Mouse (Mus musculus): ENCODE data around the gene Ppp1r1c. TPM values are rescaled to one million over a fixed set of nuclear protein-coding genes. Genes with fewer than 3 reads are reported as not detected.
A peak's percentile ranks its signal among the peaks of the same experiment; 100 is the strongest.

The Ppp1r1c gene
- total RNA-seq, 2 experiments from 2014 or later: 0.42 TPM; not detected in 1

DNA sequence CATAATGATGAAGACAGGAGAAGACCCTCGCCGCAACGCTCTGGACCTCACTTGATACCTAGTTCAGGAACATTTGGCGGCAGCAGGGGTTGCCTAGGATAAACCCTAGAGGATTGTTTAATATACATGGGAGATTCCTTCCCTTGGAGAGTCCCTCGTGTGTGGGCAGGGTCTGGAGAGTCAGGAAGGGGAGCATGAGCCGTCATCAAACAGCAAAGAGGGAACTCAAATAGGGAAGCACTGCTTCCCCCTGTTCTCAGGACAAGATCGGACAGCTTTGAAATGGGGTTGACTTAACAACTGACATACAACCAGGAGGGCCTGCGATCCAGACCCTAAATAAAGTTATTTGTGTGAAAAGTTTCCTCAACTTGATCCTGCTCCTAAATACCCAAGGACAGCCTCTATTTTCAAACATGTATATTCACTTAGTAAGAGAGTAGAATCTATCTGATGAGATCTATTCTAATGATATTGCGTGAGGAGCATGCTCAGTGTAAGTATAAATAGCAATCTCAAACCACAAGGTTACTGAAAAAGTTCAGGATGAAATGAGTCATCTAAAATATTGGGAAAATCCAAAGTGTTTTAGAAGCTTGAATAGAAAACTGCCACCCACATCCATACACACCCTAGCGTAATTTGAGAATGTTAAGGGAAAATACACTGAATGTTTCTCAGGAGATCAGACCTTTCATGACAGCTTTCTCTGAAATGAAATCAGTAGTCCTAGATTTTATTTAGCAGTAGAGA is 10.9 kb upstream of the Ppp1r1c start:
- Histone ChIP-seq H3K27ac (no peak overlapping the region), H3K4me3 (no peak overlapping the region)
- TF ChIP-seq CTCF (IDR thresholded peaks at IDR 0.05): no peak
- intact Hi-C loops (cut with DNase I): loop anchor here (5.0 kb wide), 1 partner anchor 51 kb away; no protein-coding TSS in a partner anchor
- no peak for DNase-seq

DNA sequence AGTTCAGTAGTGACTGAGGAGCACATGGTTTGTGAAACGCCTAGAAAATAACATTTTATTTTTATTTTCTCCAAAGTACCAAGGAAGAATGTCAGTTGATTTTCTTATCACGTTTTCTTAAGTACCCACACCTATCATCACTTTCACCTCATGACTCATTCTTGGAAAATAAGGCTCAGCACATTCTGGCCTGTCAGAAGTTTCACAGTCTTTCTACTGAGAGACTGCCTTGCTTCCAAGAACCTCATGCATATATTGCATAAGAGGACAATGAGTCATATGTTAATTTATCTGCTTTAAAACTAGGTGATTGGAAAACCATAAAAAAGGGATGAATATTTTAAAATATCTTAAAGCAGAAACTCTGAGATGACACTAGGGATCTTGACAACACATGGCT is 9.4 kb upstream of the Ppp1r1c start:
- no peak for TF ChIP-seq CTCF (IDR thresholded peaks at IDR 0.05)
- no peak for DNase-seq
- Histone ChIP-seq H3K4me3 (no peak overlapping the region), H3K27ac (peak overlapping the region; percentile 71)
- intact Hi-C loops (cut with DNase I): loop anchor here (5.0 kb wide), 1 partner anchor 49 kb away; no protein-coding TSS in a partner anchor

DNA sequence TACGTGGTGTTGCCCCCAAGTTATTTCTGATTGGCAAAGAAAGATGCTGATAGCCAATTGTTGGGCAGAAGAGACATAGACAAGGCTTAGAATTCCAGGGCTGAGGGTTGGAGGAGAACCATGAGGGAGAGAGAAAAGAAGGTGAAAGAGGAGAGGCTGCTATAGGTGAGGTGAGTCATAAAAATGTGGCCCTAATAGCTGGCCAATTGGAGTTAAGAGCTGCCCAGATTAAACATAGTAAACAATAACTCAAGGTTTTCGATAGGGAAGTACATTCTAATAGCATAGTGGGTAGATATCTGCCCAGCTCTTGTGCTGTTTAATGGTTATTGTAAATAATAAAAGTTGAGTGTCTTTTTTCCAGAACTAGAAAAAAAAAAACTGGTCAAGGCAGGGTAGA is 2.8 kb upstream of the Ppp1r1c start:
- intact Hi-C loops (cut with DNase I): no loop called here
- Histone ChIP-seq H3K27ac (no peak overlapping the region), H3K4me3 (no peak overlapping the region)
- no peak for TF ChIP-seq CTCF (IDR thresholded peaks at IDR 0.05)
- DNase-seq: no peak

DNA sequence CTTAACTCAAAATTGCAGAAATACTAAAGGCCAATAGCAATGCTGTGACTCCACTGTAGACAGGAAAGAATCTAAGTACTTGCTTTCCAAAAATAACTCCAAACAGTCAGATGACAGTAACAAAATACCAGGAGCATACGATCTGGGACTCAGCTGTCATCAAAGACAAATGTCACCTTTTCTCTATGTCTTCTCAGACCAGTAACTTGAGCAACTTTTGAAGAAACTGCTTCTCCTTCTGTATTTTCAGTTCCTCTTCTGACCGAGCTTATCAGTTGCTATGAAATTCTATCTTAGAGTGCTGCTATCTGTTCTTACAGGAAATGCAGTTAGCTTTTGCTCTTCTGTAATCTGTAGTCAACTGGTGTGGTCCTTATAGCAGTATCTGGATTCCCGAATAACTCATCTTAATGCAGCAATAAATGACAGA is 6.1 kb downstream of the Ppp1r1c start:
- intact Hi-C loops (cut with DNase I): loop anchor here (1.0 kb wide), 1 partner anchor 22 kb away; no protein-coding TSS in a partner anchor
- Histone ChIP-seq H3K4me3 (peak overlapping the region; percentile 20; the same call in 1 of the 2 replicates), H3K27ac (peak overlapping the region; percentile 86)
- no peak for DNase-seq
- TF ChIP-seq CTCF (IDR thresholded peaks at IDR 0.05): no peak

DNA sequence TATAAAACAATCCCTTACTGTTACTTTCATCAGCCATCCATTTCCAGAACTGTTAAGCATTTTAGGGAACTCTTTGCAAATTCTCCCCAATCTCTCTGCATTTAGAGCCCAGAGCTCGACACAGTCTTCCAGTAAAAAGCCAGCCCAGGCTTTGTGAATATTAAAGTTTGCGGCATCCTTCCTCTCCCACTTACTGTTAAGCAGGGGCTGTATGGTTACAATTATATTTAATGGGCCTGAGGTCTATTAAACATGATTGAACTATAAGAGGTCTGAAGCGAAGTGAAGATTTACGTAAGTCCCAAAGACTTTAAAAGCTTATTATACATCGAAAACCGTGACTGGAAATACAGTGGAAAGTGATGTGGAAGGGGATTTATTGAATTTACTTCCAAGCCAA is 7.2 kb downstream of the Ppp1r1c start:
- no peak for TF ChIP-seq CTCF (IDR thresholded peaks at IDR 0.05)
- intact Hi-C loops (cut with DNase I): loop anchor here (1.0 kb wide), 1 partner anchor 21 kb away; no protein-coding TSS in a partner anchor
- no peak for DNase-seq
- peak overlapping the region; percentile 86; the same call in 1 of the 2 replicates for H3K27ac ChIP-seq
- H3K4me3 ChIP-seq: no peak overlapping the region

DNA sequence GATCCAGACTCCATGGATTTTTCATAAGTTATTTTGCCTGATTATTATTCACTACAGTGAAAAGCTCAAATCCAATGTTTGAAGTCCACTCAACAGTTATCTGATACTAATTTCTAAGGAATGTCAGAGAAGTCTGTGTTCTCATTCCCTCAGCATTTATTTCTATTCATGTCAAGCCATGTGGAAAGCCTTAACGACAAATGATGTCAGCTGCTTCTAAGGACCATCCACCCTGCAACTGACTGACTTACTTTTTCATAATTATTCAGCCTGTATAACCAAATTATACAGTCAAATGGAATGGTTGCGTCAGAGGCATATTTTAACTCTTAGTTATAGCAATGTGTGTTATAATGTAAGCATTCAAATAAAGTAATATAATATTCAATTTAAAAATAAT is 8.3 kb downstream of the Ppp1r1c start:
- Histone ChIP-seq H3K27ac (no peak overlapping the region), H3K4me3 (no peak overlapping the region)
- intact Hi-C loops (cut with DNase I): no loop called here
- DNase-seq: no peak
- no peak for TF ChIP-seq CTCF (IDR thresholded peaks at IDR 0.05)

DNA sequence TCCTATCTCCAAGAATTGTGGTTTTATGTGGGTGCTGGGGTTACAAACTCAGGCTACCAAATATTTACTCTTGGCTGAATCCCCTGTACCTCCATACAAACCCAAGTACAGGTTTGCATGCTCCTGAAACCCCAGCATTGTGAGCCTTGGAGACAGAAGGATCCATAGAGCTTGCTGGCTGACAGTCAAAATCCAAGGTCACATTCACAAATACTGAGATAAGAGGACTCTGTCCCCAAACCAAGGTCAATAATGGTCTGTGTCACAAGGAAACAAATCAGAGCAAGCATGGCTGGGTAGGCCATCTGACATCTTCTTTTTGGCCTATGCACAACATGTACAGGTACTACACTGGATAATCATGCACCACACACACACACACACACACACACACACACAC is 10.3 kb downstream of the Ppp1r1c start:
- DNase-seq: no peak
- no peak overlapping the region for H3K4me3 ChIP-seq
- intact Hi-C loops (cut with DNase I): no loop called here
- TF ChIP-seq CTCF (IDR thresholded peaks at IDR 0.05): no peak
- no peak overlapping the region for H3K27ac ChIP-seq

DNA sequence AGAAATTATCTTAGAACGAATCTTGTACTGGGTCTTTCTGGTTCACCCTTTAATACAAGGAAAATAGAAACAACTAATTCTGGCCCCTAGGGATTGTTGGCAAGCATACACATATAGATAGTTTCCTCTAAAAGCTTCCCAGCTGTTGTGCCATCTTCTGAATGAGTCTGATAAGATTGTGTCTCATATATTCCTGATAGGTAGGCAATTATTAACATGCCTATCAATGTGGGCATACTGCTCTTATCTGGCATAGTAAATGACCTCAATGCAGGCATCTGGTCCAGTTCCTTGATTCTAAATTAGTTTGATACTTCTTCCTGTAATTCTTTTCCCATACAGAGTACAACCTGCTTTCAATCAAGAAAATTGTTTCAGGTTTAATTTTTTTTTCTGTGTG is 14.8 kb downstream of the Ppp1r1c start:
- intact Hi-C loops (cut with DNase I): no loop called here
- Histone ChIP-seq H3K4me3 (no peak overlapping the region), H3K27ac (no peak overlapping the region)
- no peak for DNase-seq
- TF ChIP-seq CTCF (IDR thresholded peaks at IDR 0.05): no peak

DNA sequence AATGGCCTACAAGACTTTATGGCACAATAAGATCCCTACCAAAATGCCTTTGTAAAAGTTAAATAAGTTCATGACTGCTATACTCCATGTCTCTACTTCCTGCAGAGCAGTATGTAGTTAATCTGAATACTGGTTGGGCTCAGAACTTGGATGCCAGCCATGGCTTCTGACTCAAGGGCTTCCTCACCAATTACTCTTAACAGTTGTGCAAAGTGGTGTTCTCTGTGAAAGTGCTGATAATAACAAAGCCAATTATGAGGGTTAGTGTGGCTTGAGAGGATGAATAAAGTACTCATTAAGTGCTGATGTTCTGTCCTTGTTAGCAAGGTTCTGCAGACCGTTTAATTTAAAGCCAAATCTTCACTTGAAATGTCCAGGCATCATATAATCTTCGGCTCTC is 31.4 kb downstream of the Ppp1r1c start:
- no peak for TF ChIP-seq CTCF (IDR thresholded peaks at IDR 0.05)
- intact Hi-C loops (cut with DNase I): no loop called here
- no peak for DNase-seq
- Histone ChIP-seq H3K4me3 (no peak overlapping the region), H3K27ac (no peak overlapping the region)

DNA sequence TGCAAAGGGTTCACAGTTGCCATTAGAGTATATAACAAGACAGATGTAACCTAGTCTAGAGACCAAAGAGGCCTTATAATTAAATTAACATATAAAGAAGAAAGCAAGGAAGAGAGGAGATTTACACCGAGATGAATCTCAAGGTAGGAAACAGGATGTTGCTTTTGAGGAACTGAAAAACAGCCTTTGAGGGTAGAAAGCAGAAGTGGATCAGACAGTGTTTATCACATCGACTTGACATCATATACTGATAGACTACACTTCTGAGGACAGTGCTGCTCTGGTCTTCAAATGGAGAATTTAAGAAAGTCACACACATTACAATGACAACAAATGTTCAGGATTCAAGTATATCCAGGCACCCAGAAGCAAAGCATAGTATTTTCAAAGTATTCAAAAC is 34.4 kb downstream of the Ppp1r1c start:
- no peak for TF ChIP-seq CTCF (IDR thresholded peaks at IDR 0.05)
- no peak overlapping the region for H3K27ac ChIP-seq

DNA sequence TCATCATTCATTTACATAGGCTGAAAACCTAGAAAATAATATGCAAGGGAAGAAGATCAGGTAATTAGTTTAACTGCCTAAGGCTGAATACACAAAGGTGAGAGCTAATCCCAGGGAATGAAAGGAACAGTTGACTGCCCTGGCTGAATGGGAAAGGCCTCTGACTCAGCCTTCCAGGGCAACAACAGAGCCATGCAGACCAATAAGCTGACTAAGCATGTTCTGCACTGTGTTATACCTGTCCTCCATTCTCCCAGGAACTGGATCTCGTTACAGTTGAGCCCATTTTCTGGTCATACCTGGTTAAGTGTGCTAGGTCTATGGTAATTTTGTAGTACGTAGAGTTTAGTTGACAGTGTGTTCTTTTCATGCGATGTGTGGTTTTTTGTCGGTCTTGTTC is 36.6 kb downstream of the Ppp1r1c start:
- intact Hi-C loops (cut with DNase I): no loop called here
- no peak overlapping the region for H3K4me3 ChIP-seq
- H3K27ac ChIP-seq: no peak overlapping the region
- no peak for DNase-seq
- no peak for TF ChIP-seq CTCF (IDR thresholded peaks at IDR 0.05)

More for the DNA sequence above, 34.4 kb downstream of the Ppp1r1c start:
- intact Hi-C loops (cut with DNase I): no loop called here
- DNase-seq: no peak
- no peak overlapping the region for H3K4me3 ChIP-seq

DNA sequence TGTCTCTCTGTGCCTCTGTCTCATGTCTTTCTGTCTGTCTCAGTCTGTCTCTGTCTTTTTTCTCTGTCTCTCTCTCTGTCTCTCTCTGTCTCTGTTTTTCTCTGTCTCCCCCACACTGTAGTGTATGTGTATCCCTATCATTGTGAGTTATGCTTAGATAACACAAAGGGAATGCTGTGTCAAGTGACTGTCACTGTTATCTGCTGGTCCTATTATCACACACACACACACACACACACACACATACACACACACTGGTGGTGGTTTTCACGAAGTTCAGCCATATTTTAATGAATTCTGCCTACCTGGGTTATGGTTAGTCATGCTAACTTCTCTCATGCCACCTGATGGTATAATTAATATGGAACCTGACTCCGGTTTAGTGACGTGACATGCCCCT is 44.1 kb downstream of the Ppp1r1c start:
- intact Hi-C loops (cut with DNase I): no loop called here
- no peak for TF ChIP-seq CTCF (IDR thresholded peaks at IDR 0.05)
- Histone ChIP-seq H3K4me3 (no peak overlapping the region), H3K27ac (peak overlapping the region; percentile 66)
- no peak for DNase-seq

DNA sequence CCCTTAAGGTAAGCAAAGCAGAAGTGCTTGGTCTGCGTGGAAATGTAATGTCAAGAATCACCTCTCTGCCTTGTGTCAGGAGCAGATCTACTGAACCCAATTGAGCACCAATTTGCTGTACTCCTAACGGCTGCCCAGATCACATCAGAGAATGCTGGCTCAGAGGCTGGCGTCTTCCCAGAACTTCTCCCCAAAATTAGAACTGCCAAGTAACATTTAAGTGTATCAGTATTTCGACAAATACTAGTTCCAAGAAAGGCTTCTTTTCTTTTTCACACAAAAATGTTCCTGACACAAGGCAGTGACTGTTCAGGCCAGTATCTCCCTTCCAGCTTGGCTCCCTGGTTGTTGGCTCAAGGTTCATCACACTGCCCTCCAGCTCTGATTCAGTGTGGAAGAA is 52.4 kb downstream of the Ppp1r1c start:
- intact Hi-C loops (cut with DNase I): no loop called here
- DNase-seq: peak; percentile 24
- peak overlapping the region; percentile 46 for H3K27ac ChIP-seq
- no peak overlapping the region for H3K4me3 ChIP-seq
- TF ChIP-seq CTCF (IDR thresholded peaks at IDR 0.05): no peak

Measured in gastrocnemius, adult 2 months (tissue).